Mouse (Mus musculus) NIH3T3 (cell line): ENCODE data around the gene Draxin.
"Not testable (repeated sequence)": the region's sequence is repeated elsewhere in the genome, so short reads cannot be mapped to it uniquely, and the experiment has no call there.

Source experiments
- DNase-seq: peaks from one replicate; pipeline ENCODE4 v3.0.0-alpha.2; 2012; ENCODE audit warnings: low read depth

Draxin gene

DNA sequence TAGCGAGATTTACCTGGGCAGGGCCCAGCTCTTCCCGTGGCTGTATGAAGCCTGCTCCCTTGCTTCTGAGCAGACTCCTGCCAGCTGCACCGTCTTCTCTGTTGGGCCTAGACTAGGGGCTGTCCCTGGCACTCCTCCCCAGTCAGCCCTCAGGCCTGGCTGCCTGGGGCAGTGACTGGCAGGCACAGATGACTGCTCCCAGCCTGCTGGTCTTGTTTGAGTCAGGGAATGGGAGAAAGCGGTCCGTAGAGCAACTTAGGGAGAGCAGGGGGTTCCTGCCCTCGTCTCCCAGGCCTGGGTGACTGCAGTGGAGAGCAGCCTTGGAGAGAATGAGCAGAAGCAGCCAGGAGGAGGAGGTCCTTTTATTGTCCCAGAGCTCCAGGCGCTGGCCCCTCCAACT is 74.3 kb downstream of the Draxin start:
- no peak for DNase-seq

GRCm38 (mm10) chr4:148054961-148055695 is 75.4 kb downstream of the Draxin start:
- no peak for DNase-seq

DNA sequence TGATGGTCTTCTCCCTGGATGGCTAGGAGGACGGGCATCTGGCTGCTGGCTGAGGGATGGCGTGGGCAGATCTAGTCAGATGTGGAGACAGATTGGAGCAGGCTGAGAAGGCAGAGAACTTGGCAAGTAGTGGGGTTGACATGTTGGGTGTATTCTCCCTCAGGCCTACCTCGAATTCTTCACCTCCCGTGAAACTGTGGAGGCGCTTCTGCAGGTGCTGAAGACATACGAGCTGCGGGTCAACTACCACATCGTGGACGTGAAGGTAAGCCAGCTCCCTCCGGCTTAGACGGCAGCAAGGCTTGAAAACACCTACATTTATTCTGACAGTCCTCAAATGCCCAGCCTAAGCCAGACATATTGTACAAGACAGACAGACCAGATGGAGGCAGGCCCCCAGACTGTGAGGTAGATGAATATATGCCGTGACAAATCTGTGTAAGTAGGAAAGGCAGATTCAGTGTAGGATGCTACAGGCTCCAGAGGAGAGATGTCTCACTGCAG is 77.0 kb downstream of the Draxin start:
- DNase-seq: no peak

DNA sequence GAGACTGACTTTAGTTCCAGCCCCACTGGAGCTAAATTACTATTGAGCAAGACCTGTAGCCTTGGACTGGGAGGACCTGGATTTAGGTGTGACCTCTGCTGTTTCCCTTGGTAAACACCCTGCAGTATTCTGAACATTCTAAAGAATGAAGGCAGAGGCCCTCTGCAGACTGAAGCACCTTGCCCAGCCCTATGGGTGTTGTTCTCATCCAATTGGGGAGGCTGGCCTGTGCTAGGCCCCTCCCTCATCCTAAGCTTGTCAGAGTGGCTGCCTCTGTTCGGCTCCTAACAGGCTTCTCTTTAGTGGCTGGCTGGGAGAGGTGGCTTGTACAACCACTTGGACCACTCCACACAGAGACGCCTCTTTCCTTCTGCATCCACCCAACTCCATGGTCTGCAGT is 77.5 kb downstream of the Draxin start:
- no peak for DNase-seq

GRCm38 (mm10) chr4:148051886-148052285 is 78.6 kb downstream of the Draxin start:
- no peak for DNase-seq

DNA sequence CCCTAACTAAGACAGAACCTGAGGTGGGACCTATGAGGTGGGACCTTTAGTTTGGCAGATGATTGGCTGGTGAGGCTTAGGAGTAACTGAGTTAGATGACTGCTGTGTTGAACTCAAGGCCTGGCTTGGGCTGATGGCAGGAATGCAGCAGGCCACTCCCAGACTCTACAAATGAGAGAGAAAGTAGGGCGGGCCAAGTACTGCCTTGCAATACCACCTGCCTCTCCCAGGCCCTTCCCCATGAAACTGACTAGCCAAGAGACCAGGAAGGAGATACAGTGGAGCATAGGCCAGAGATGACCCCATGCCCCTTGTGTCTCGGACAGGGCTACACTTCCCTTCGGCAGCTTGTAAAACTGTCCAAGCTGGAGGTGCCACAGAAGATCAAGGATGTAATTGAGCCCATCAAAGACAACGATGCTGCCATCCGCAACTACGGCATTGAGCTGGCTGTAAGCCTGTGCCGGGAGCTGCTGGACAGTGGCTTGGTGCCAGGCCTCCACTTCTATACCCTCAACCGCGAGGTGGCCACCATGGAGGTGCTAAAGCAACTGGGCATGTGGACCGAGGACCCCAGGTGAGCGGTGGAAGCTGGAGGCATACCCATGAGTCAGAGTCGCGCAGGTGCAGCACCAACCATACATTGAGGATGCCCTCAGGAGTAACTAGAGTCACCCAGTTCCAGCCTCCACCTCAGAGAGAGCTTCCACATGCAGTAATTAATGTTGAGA is 79.3 kb downstream of the Draxin start:
- DNase-seq: no peak

- DNase-seq: not testable (repeated sequence)
Measured at GRCm38 (mm10) chr4:148050396-148050914, 80.0 kb downstream of the Draxin start.
